Mouse (Mus musculus): Measurements from ENCODE around the gene Trim63. TPM values are rescaled to one million over a fixed set of nuclear protein-coding genes. Genes with fewer than 3 reads are reported as not detected.

Trim63 gene
- total and polyA plus RNA-seq, 2 experiments: 0.09 TPM; not detected in 1

GRCm38 (mm10) chr4:134272731-134273416, 42.0 kb upstream of the Trim63 start:
- Histone ChIP-seq H3K36me3 (ENCODE audit: control insufficient read depth, insufficient read depth, low read length) (peaks cover 7% of the 10 kb centered on the region; the same call in 1 of the 2 replicates), H3K27me3 (ENCODE audit: control insufficient read depth, insufficient read depth, low read length) (no peaks in the 10 kb centered on the region), H3K4me1 (ENCODE audit: control insufficient read depth, insufficient read depth, low read length) (peaks cover 4% of the 10 kb centered on the region; the same call in 1 of the 2 replicates), H3K79me2 (ENCODE audit: control insufficient read depth, insufficient read depth, low read length) (no peaks in the 10 kb centered on the region), H3K9ac (ENCODE audit: low read depth, low read length) (no peak overlapping the region), H3K4me3 (ENCODE audit: insufficient read depth, low read depth, low read length) (no peak overlapping the region), H3K27ac (replicated peaks; ENCODE audit: insufficient read depth, low read depth, low read length) (no peak overlapping the region)
- WGBS: 31% methylated on average over 12 of the region's 13 CpGs
- DNase-seq (ENCODE audit: extremely low read depth, low read depth, low spot score): no peak
- TF ChIP-seq CTCF (IDR thresholded peaks at IDR 0.05; ENCODE audit: low read depth, low read length): no peak
- TF ChIP-seq POLR2A (IDR thresholded peaks at IDR 0.05; ENCODE audit: extremely low read depth, insufficient read depth, low read length): no peak

- Histone ChIP-seq H3K4me1 (ENCODE audit: control insufficient read depth, insufficient read depth, low read length) (peaks cover 4% of the 10 kb centered on the region; the same call in 1 of the 2 replicates), H3K79me2 (ENCODE audit: control insufficient read depth, insufficient read depth, low read length) (no peaks in the 10 kb centered on the region), H3K27ac (replicated peaks; ENCODE audit: insufficient read depth, low read depth, low read length) (no peak overlapping the region), H3K4me3 (ENCODE audit: insufficient read depth, low read depth, low read length) (no peak overlapping the region), H3K9ac (ENCODE audit: low read depth, low read length) (no peak overlapping the region), H3K27me3 (ENCODE audit: control insufficient read depth, insufficient read depth, low read length) (no peaks in the 10 kb centered on the region), H3K36me3 (ENCODE audit: control insufficient read depth, insufficient read depth, low read length) (peaks cover 13% of the 10 kb centered on the region; the same call in 1 of the 2 replicates)
- 8% methylated on average over 14 of the region's 14 CpGs for WGBS
- DNase-seq (ENCODE audit: extremely low read depth, low read depth, low spot score): peak; percentile 26
- TF ChIP-seq CTCF (IDR thresholded peaks at IDR 0.05; ENCODE audit: low read depth, low read length) (no peak), POLR2A (IDR thresholded peaks at IDR 0.05; ENCODE audit: extremely low read depth, insufficient read depth, low read length) (no peak)
Measured at GRCm38 (mm10) chr4:134273417-134274345, 41.2 kb upstream of the Trim63 start.

- Histone ChIP-seq H3K9ac (ENCODE audit: low read depth, low read length) (no peak overlapping the region), H3K4me3 (ENCODE audit: insufficient read depth, low read depth, low read length) (no peak overlapping the region), H3K36me3 (ENCODE audit: control insufficient read depth, insufficient read depth, low read length) (peaks cover 23% of the 10 kb centered on the region; the same call in 1 of the 2 replicates), H3K27ac (replicated peaks; ENCODE audit: insufficient read depth, low read depth, low read length) (no peak overlapping the region), H3K4me1 (ENCODE audit: control insufficient read depth, insufficient read depth, low read length) (peaks cover 11% of the 10 kb centered on the region), H3K27me3 (ENCODE audit: control insufficient read depth, insufficient read depth, low read length) (no peaks in the 10 kb centered on the region), H3K79me2 (ENCODE audit: control insufficient read depth, insufficient read depth, low read length) (peaks cover 4% of the 10 kb centered on the region; the same call in 1 of the 2 replicates)
- DNase-seq (ENCODE audit: extremely low read depth, low read depth, low spot score): peak; percentile 79
- WGBS: 58% methylated on average over 2 of the region's 2 CpGs
- TF ChIP-seq POLR2A (IDR thresholded peaks at IDR 0.05; ENCODE audit: extremely low read depth, insufficient read depth, low read length) (no peak), CTCF (IDR thresholded peaks at IDR 0.05; ENCODE audit: low read depth, low read length) (no peak)
Measured at GRCm38 (mm10) chr4:134284942-134285341, 30.0 kb upstream of the Trim63 start.

GRCm38 (mm10) chr4:134286226-134287167, 28.4 kb upstream of the Trim63 start:
- Histone ChIP-seq H3K4me1 (ENCODE audit: control insufficient read depth, insufficient read depth, low read length) (peaks cover 11% of the 10 kb centered on the region), H3K79me2 (ENCODE audit: control insufficient read depth, insufficient read depth, low read length) (peaks cover 4% of the 10 kb centered on the region; the same call in 1 of the 2 replicates), H3K27me3 (ENCODE audit: control insufficient read depth, insufficient read depth, low read length) (no peaks in the 10 kb centered on the region), H3K27ac (replicated peaks; ENCODE audit: insufficient read depth, low read depth, low read length) (peak overlapping the region; percentile 87), H3K36me3 (ENCODE audit: control insufficient read depth, insufficient read depth, low read length) (peaks cover 17% of the 10 kb centered on the region; the same call in 1 of the 2 replicates), H3K9ac (ENCODE audit: low read depth, low read length) (peak overlapping the region; percentile 94), H3K4me3 (ENCODE audit: insufficient read depth, low read depth, low read length) (peak overlapping the region; percentile 99)
- DNase-seq (ENCODE audit: extremely low read depth, low read depth, low spot score): peak; percentile 83
- TF ChIP-seq CTCF (IDR thresholded peaks at IDR 0.05; ENCODE audit: low read depth, low read length) (no peak), POLR2A (IDR thresholded peaks at IDR 0.05; ENCODE audit: extremely low read depth, insufficient read depth, low read length) (no peak)
- WGBS: under 1% methylated on average over 59 of the region's 59 CpGs

GRCm38 (mm10) chr4:134287168-134287564, 27.8 kb upstream of the Trim63 start:
- Histone ChIP-seq H3K79me2 (ENCODE audit: control insufficient read depth, insufficient read depth, low read length) (peaks cover 4% of the 10 kb centered on the region; the same call in 1 of the 2 replicates), H3K27me3 (ENCODE audit: control insufficient read depth, insufficient read depth, low read length) (no peaks in the 10 kb centered on the region), H3K4me3 (ENCODE audit: insufficient read depth, low read depth, low read length) (peak overlapping the region; percentile 99), H3K36me3 (ENCODE audit: control insufficient read depth, insufficient read depth, low read length) (peaks cover 13% of the 10 kb centered on the region; the same call in 1 of the 2 replicates), H3K9ac (ENCODE audit: low read depth, low read length) (peak overlapping the region; percentile 94), H3K4me1 (ENCODE audit: control insufficient read depth, insufficient read depth, low read length) (peaks cover 11% of the 10 kb centered on the region), H3K27ac (replicated peaks; ENCODE audit: insufficient read depth, low read depth, low read length) (peak overlapping the region; percentile 87)
- TF ChIP-seq POLR2A (IDR thresholded peaks at IDR 0.05; ENCODE audit: extremely low read depth, insufficient read depth, low read length): peak; percentile 59; the same call in 1 of the 2 replicates
- no peak for TF ChIP-seq CTCF (IDR thresholded peaks at IDR 0.05; ENCODE audit: low read depth, low read length)
- 1% methylated on average over 51 of the region's 59 CpGs for WGBS
- peak; percentile 56 for DNase-seq (ENCODE audit: extremely low read depth, low read depth, low spot score)
